Mouse (Mus musculus): ENCODE measurements around the gene Fam72a. TPM values are rescaled to one million over a fixed set of nuclear protein-coding genes. Genes with fewer than 3 reads are reported as not detected.
A peak's percentile ranks its signal among the peaks of the same experiment; 100 is the strongest.

Gene Fam72a
- polyA plus RNA-seq, 1 experiment from 2014 or later = 1.5 TPM

DNA sequence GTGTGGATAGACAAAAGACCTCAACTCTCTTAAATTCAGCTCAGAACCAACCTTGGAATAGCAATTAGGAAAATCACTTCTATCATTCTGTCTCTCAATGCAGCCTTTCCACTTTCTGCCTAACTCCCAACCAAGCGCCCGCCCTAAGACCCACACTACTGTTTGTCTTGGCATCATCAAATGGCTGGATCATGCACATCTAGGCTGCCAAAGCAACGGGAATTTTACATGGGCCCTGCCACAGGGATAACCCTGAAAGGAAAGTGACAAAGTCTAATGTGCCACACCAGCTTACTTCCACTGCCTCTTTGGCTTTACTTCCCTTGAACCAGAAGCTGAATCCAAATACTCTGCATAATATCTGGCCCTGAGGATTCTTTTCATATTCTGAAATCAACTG is 38.4 kb upstream of the Fam72a start:
- Histone ChIP-seq H3K4me2 (replicated peaks; ENCODE audit: low read depth) (no peak overlapping the region), H3K27me3 (ENCODE audit: control insufficient read depth, insufficient read depth, low read length) (no peaks in the 10 kb centered on the region), H3K36me3 (ENCODE audit: control insufficient read depth, insufficient read depth, low read length) (no peaks in the 10 kb centered on the region), H3K4me3 (ENCODE audit: low read depth, low read length) (no peak overlapping the region), H3K4me1 (replicated peaks; ENCODE audit: control insufficient read depth, insufficient read depth) (no peaks in the 10 kb centered on the region; the same call in 1 of the 2 replicates), H3K9ac (ENCODE audit: low read length) (no peak overlapping the region), H3K27ac (replicated peaks) (no peak overlapping the region), H3K9me3 (ENCODE audit: control insufficient read depth, low read length) (no peaks in the 10 kb centered on the region)
- no peak for DNase-seq (ENCODE audit: low spot score)
- no peak for TF ChIP-seq CTCF (IDR thresholded peaks at IDR 0.05; ENCODE audit: low read depth)
- TF ChIP-seq EP300 (optimal IDR thresholded peaks at IDR 0.05) = no peak
- 77% methylated on average over 3 of the region's 3 CpGs for WGBS
- ATAC-seq (ENCODE audit: low FRiP score, low TSS enrichment) = no peak

DNA sequence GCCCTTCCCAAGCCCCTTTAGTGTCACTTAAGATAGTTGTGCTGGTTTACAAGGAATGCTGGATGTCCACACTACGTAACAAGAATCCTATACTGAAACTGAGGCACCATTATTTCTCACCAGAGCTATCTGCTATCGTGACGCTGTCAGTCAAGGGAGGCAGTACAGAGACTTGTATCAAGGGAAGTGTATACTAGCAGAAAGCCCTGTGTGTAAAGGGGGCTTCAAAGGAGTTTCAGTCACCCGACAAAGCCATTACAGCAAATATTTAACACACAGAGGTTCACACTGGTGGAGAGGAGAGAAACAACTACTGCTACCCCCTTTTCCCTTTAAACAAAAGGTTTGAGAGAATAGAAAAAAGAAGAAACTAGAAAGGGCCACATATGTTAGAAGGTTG is 36.1 kb upstream of the Fam72a start:
- Histone ChIP-seq H3K27me3 (ENCODE audit: control insufficient read depth, insufficient read depth, low read length) (no peaks in the 10 kb centered on the region), H3K36me3 (ENCODE audit: control insufficient read depth, insufficient read depth, low read length) (no peaks in the 10 kb centered on the region), H3K4me1 (replicated peaks; ENCODE audit: control insufficient read depth, insufficient read depth) (no peaks in the 10 kb centered on the region; the same call in 1 of the 2 replicates), H3K9ac (ENCODE audit: low read length) (no peak overlapping the region), H3K4me3 (ENCODE audit: low read depth, low read length) (no peak overlapping the region), H3K27ac (replicated peaks) (no peak overlapping the region), H3K4me2 (replicated peaks; ENCODE audit: low read depth) (no peak overlapping the region), H3K9me3 (ENCODE audit: control insufficient read depth, low read length) (no peaks in the 10 kb centered on the region)
- no peak for TF ChIP-seq CTCF (IDR thresholded peaks at IDR 0.05; ENCODE audit: low read depth)
- no peak for TF ChIP-seq EP300 (optimal IDR thresholded peaks at IDR 0.05)
- ATAC-seq (ENCODE audit: low FRiP score, low TSS enrichment) (no peak), DNase-seq (ENCODE audit: low spot score) (no peak)
- 42% methylated on average over 4 of the region's 4 CpGs for WGBS

DNA sequence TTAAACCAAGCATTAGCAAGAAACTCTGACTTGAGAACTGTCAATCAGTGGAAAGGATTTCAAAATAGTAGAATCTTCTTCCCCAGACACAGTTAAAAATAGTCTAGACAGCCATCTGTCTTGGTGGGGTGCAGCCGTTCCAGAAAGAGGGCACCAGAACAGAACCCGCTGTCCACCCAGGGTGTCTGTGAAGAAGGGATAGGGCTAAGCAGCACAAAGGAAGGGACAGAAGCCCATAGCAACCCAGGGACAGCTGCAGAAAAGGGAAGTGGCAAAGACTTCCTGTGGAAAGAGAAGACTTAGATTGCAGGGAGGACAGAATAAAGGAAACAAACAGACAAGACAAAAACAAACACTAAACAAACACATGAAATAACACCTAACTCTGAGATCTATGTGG is 35.3 kb upstream of the Fam72a start:
- 67% methylated on average over 2 of the region's 2 CpGs for WGBS

DNA sequence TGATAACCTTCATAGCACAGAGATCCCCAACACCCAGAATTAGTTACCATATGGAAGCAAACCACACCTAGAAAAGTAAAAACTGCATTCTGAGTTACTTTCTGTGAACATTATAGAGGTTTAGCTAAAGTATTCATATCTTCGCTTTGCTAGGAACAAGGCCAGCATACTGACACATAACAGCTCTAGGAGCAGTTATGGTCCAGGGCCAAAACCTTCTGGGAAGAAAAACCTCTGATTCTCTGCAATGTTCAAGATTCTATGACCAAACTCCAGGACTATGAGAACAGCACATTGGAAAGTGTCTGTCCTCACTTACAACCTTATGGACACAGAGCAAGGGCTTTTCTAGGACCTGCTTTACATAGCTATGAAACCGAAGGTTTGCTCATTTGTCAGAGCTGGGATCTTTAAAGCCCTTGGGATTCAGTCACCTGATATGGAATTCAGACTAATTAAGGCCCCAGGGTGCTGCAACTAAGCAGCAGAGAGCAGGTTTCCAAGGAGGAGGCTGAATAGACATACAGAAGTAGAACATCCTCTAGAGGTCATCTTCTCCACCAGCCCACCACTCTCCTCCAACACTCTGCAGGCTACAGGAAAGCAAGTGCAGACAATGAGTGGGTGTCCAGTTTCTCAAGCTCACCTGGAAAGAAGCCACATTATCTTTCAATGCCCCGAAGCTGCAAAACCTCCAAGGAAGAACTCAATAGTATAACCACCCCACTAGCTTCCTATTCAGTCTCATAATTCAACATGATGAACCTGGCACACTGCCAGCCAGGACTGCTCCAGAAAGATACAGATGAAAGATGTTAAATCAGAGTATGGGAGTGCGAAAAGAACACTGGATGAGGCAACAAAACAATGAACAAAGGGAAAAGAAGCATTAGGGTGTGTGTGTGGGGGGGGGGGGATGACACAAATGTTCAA is 33.5 kb upstream of the Fam72a start:
- H3K4me1 ChIP-seq (replicated peaks; ENCODE audit: control insufficient read depth, insufficient read depth) = no peaks in the 10 kb centered on the region; the same call in 1 of the 2 replicates
- DNase-seq (ENCODE audit: low spot score) (no peak), ATAC-seq (ENCODE audit: low FRiP score, low TSS enrichment) (no peak)
- no peak overlapping the region for H3K9ac ChIP-seq (ENCODE audit: low read length)
- TF ChIP-seq CTCF (IDR thresholded peaks at IDR 0.05; ENCODE audit: low read depth) (no peak), EP300 (optimal IDR thresholded peaks at IDR 0.05) (no peak)
- H3K36me3 ChIP-seq (ENCODE audit: control insufficient read depth, insufficient read depth, low read length) = no peaks in the 10 kb centered on the region
- no peaks in the 10 kb centered on the region for H3K27me3 ChIP-seq (ENCODE audit: control insufficient read depth, insufficient read depth, low read length)
- H3K4me3 ChIP-seq (ENCODE audit: low read depth, low read length) = no peak overlapping the region
- WGBS = 50% methylated on average over 4 of the region's 4 CpGs
- H3K27ac ChIP-seq (replicated peaks) = no peak overlapping the region
- no peaks in the 10 kb centered on the region for H3K9me3 ChIP-seq (ENCODE audit: control insufficient read depth, low read length)
- no peak overlapping the region for H3K4me2 ChIP-seq (replicated peaks; ENCODE audit: low read depth)

More for the DNA sequence above, 35.3 kb upstream of the Fam72a start:
- no peaks in the 10 kb centered on the region for H3K36me3 ChIP-seq (ENCODE audit: control insufficient read depth, insufficient read depth, low read length)
- H3K4me2 ChIP-seq (replicated peaks; ENCODE audit: low read depth) = no peak overlapping the region
- ATAC-seq (ENCODE audit: low FRiP score, low TSS enrichment) = no peak
- H3K4me3 ChIP-seq (ENCODE audit: low read depth, low read length) = no peak overlapping the region
- no peak overlapping the region for H3K9ac ChIP-seq (ENCODE audit: low read length)
- H3K4me1 ChIP-seq (replicated peaks; ENCODE audit: control insufficient read depth, insufficient read depth) = no peaks in the 10 kb centered on the region; the same call in 1 of the 2 replicates
- DNase-seq (ENCODE audit: low spot score) = no peak
- no peaks in the 10 kb centered on the region for H3K9me3 ChIP-seq (ENCODE audit: control insufficient read depth, low read length)
- no peak for TF ChIP-seq EP300 (optimal IDR thresholded peaks at IDR 0.05)
- TF ChIP-seq CTCF (IDR thresholded peaks at IDR 0.05; ENCODE audit: low read depth) = no peak
- H3K27me3 ChIP-seq (ENCODE audit: control insufficient read depth, insufficient read depth, low read length) = no peaks in the 10 kb centered on the region
- no peak overlapping the region for H3K27ac ChIP-seq (replicated peaks)

DNA sequence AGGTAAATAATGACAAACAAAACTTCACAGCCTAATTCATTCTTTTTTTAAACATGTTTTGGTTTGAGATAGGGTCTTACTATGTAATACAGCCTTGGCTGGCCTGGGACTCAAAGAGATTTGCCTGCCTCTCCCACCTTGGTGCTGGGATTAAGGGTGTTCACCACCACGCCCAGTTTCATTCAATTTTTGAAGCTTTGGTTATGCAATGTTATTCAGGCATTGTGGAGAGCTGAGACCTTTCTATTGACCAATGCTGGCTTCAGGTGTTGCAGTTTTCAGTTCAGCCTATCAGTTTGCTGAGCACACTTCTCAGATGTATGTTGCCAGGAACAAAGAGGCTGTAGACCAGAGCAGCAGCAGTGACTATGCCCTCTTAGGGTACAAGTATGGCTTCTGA is 29.5 kb upstream of the Fam72a start:
- WGBS = 77% methylated on average over 1 of the region's 1 CpGs
- Histone ChIP-seq H3K36me3 (ENCODE audit: control insufficient read depth, insufficient read depth, low read length) (no peaks in the 10 kb centered on the region), H3K27me3 (ENCODE audit: control insufficient read depth, insufficient read depth, low read length) (no peaks in the 10 kb centered on the region), H3K27ac (replicated peaks) (no peak overlapping the region), H3K4me3 (ENCODE audit: low read depth, low read length) (no peak overlapping the region), H3K9ac (ENCODE audit: low read length) (no peak overlapping the region), H3K4me1 (replicated peaks; ENCODE audit: control insufficient read depth, insufficient read depth) (no peaks in the 10 kb centered on the region; the same call in 1 of the 2 replicates), H3K9me3 (ENCODE audit: control insufficient read depth, low read length) (no peaks in the 10 kb centered on the region), H3K4me2 (replicated peaks; ENCODE audit: low read depth) (no peak overlapping the region)
- TF ChIP-seq EP300 (optimal IDR thresholded peaks at IDR 0.05) = no peak
- TF ChIP-seq CTCF (IDR thresholded peaks at IDR 0.05; ENCODE audit: low read depth) = no peak
- ATAC-seq (ENCODE audit: low FRiP score, low TSS enrichment) (no peak), DNase-seq (ENCODE audit: low spot score) (no peak)

DNA sequence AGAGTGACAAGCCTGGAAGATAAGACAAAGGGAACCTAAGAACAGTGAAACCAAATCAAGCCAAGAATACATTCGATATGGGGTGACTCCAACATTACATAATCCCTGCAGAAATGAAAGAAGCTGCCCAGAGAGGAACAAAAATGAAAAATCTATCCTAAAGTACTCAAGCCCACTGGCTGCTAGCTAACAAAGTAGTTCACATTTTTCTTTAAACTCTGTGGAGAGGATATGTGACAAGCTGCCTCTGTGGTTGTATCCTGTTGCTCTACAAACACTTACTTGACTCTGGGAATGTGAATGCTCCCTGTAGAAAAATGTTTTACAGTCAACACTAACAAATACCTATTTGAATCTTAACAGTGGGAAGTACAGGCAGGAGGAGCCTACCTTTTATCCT is 26.0 kb upstream of the Fam72a start:
- no peak for ATAC-seq (ENCODE audit: low FRiP score, low TSS enrichment)
- TF ChIP-seq CTCF (IDR thresholded peaks at IDR 0.05; ENCODE audit: low read depth) = no peak
- TF ChIP-seq EP300 (optimal IDR thresholded peaks at IDR 0.05) = peak; percentile 33
- WGBS = 48% methylated on average over 1 of the region's 1 CpGs

More for the DNA sequence above, 26.0 kb upstream of the Fam72a start:
- no peaks in the 10 kb centered on the region for H3K9me3 ChIP-seq (ENCODE audit: control insufficient read depth, low read length)
- H3K4me3 ChIP-seq (ENCODE audit: low read depth, low read length) = no peak overlapping the region
- H3K9ac ChIP-seq (ENCODE audit: low read length) = no peak overlapping the region
- H3K27ac ChIP-seq (replicated peaks) = peak overlapping the region; percentile 49; the same call in 1 of the 2 replicates
- no peak for DNase-seq (ENCODE audit: low spot score)
- H3K4me1 ChIP-seq (replicated peaks; ENCODE audit: control insufficient read depth, insufficient read depth) = no peaks in the 10 kb centered on the region
- H3K27me3 ChIP-seq (ENCODE audit: control insufficient read depth, insufficient read depth, low read length) = no peaks in the 10 kb centered on the region
- H3K4me2 ChIP-seq (replicated peaks; ENCODE audit: low read depth) = no peak overlapping the region
- no peaks in the 10 kb centered on the region for H3K36me3 ChIP-seq (ENCODE audit: control insufficient read depth, insufficient read depth, low read length)

All from stomach, postnatal 0 days (tissue).